Mouse (Mus musculus) 3T3-L1 (cell line): ENCODE measurements at regions not wholly inside any gene's neighbourhood (a gene's known extent, or its start where the extent isn't known, plus 50 kb on each side); places are given as distances from the start of the nearest gene placed in this dataset.
"Not testable (repeated sequence)": the region's sequence is repeated elsewhere in the genome, so short reads cannot be mapped to it uniquely, and the experiment has no call there.

Experiments used
- DNase-seq: peaks from one replicate; pipeline ENCODE4 v3.0.0-alpha.2; 2015; ENCODE audit warnings: low read depth, low spot score

GRCm38 (mm10) chr9:17987606-17988005 is 304.3 kb upstream of the Chordc1 start:
- DNase-seq = peak; percentile 60

- no peak for DNase-seq
These were observed 289.4 kb upstream of the Chordc1 start for GRCm38 (mm10) chr9:18002557-18002956.

- DNase-seq = no peak
These were observed 250.6 kb upstream of the Chordc1 start for GRCm38 (mm10) chr9:18041346-18041745.

GRCm38 (mm10) chr9:18042636-18043035 is 249.3 kb upstream of the Chordc1 start:
- DNase-seq = not testable (repeated sequence)

GRCm38 (mm10) chr9:18076942-18077341 is 215.0 kb upstream of the Chordc1 start:
- no peak for DNase-seq

GRCm38 (mm10) chr9:18078446-18078845 is 213.5 kb upstream of the Chordc1 start:
- not testable (repeated sequence) for DNase-seq

GRCm38 (mm10) chr9:18079120-18079519 is 212.8 kb upstream of the Chordc1 start:
- DNase-seq = not testable (repeated sequence)
